Mouse (Mus musculus): Measurements from ENCODE around the gene N4bp1. TPM values are rescaled to one million over a fixed set of nuclear protein-coding genes. Genes with fewer than 3 reads are reported as not detected.

Gene N4bp1
- polyA plus RNA-seq, 1 experiment from 2014 or later = 9.3 TPM

DNA sequence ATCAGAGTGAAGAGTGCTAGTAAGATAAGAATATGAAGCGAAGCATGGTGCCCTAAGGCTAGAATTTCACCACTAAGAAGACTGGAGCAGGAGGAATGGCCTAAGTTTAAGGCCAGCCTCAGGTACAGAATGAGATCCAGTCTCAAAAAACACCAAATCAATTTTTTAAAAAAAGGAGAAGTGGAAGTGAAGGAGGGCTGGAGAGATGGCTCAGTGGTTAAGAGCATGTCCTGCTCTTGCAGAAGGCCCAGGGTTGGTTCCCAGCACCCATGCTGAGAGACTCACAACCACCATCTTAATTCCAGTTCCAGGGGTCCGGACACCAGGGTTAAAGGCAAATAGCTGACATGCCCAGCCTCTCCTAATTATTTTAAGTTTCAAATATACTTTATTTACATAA lies 13.6 kb downstream of the N4bp1 start:
- 94% methylated on average over 2 of the region's 2 CpGs for WGBS
- Histone ChIP-seq H3K27me3 (no peaks in the 10 kb centered on the region), H3K9me3 (no peaks in the 10 kb centered on the region), H3K4me2 (no peak overlapping the region), H3K9ac (no peak overlapping the region), H3K4me1 (replicated peaks) (peaks cover 37% of the 10 kb centered on the region), H3K4me3 (no peak overlapping the region), H3K27ac (replicated peaks) (no peak overlapping the region), H3K36me3 (no peaks in the 10 kb centered on the region)
- ATAC-seq (ENCODE audit: low read depth) = no peak

- no peak overlapping the region for H3K27ac ChIP-seq (replicated peaks)
- H3K4me2 ChIP-seq = no peak overlapping the region
- H3K36me3 ChIP-seq = no peaks in the 10 kb centered on the region
- H3K9ac ChIP-seq = no peak overlapping the region
- no peaks in the 10 kb centered on the region for H3K27me3 ChIP-seq
- 84% methylated on average over 2 of the region's 2 CpGs for WGBS
- no peak overlapping the region for H3K4me3 ChIP-seq
- peaks cover 37% of the 10 kb centered on the region for H3K4me1 ChIP-seq (replicated peaks)
- H3K9me3 ChIP-seq = no peaks in the 10 kb centered on the region
- ATAC-seq (ENCODE audit: low read depth) = no peak
These were observed 14.3 kb downstream of the N4bp1 start for GRCm38 (mm10) chr8:86870771-86871170.

GRCm38 (mm10) chr8:86868041-86868440 lies 17.0 kb downstream of the N4bp1 start:
- Histone ChIP-seq H3K27me3 (no peaks in the 10 kb centered on the region), H3K9me3 (no peaks in the 10 kb centered on the region), H3K4me1 (replicated peaks) (peaks cover 16% of the 10 kb centered on the region), H3K9ac (no peak overlapping the region), H3K27ac (replicated peaks) (no peak overlapping the region), H3K4me2 (no peak overlapping the region), H3K36me3 (no peaks in the 10 kb centered on the region), H3K4me3 (no peak overlapping the region)
- no peak for ATAC-seq (ENCODE audit: low read depth)
- WGBS = 86% methylated on average over 3 of the region's 3 CpGs

- Histone ChIP-seq H3K4me2 (no peak overlapping the region), H3K9me3 (no peaks in the 10 kb centered on the region), H3K27ac (replicated peaks) (no peak overlapping the region), H3K4me3 (no peak overlapping the region), H3K4me1 (replicated peaks) (peaks cover 4% of the 10 kb centered on the region), H3K36me3 (peaks cover 21% of the 10 kb centered on the region), H3K9ac (no peak overlapping the region), H3K27me3 (no peaks in the 10 kb centered on the region)
- 87% methylated on average over 4 of the region's 4 CpGs for WGBS
- no peak for ATAC-seq (ENCODE audit: low read depth)
These were observed 20.3 kb downstream of the N4bp1 start for GRCm38 (mm10) chr8:86864764-86865163.

DNA sequence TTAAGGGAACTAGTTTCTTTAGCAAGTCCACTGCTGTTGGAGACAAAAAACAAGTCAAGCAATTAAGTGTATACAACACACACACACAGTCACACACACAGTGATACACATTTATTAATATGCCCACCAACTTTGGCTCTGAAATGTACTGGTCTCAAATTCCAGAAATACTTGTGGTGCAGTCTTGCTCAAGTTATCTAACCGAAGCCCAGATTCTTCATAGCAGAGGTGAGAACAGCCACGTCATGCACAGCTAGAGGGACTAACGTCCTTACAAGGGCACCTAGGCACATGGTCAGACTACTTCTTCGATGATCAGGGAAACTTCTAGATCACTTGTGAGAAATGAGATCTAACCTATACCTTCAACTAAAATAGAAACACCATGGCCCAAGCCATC lies 22.2 kb downstream of the N4bp1 start:
- no peak overlapping the region for H3K4me3 ChIP-seq
- H3K4me1 ChIP-seq (replicated peaks) = peaks cover 13% of the 10 kb centered on the region
- no peak overlapping the region for H3K27ac ChIP-seq (replicated peaks)
- no peaks in the 10 kb centered on the region for H3K9me3 ChIP-seq
- H3K27me3 ChIP-seq = no peaks in the 10 kb centered on the region
- peaks cover 29% of the 10 kb centered on the region for H3K36me3 ChIP-seq
- no peak for ATAC-seq (ENCODE audit: low read depth)
- H3K9ac ChIP-seq = no peak overlapping the region
- H3K4me2 ChIP-seq = no peak overlapping the region
- 94% methylated on average over 4 of the region's 4 CpGs for WGBS

DNA sequence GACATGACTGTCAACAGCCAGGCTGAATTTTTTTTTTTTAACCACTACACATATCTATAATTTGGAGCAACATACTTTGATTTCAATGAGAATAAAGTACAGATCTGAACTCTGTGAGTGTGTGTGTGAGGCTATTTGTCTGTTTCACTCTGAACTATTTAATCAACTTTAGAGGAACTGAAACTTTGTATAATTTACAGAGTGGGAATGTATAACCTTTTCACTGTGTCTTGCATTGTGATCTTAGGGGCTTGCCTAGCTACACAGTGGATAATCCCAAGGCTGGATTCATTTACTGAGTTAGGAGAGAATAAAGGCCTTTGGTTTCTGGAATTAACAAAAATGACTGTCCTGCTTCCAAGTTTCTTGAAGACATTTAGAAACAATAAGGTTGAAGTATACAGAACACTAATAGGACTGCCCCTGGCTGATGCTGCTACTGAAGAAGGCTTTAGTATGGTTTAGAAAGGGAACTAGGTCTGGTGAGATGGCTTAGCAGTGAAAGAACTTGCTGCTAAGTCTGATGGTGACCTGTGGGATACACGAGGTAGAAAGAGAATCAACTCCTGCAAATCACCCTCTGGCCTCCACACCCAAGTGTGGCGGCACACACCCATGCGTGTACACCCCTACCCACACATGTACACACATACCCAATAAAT lies 22.8 kb downstream of the N4bp1 start:
- peaks cover 16% of the 10 kb centered on the region for H3K4me1 ChIP-seq (replicated peaks)
- no peaks in the 10 kb centered on the region for H3K9me3 ChIP-seq
- H3K36me3 ChIP-seq = peaks cover 31% of the 10 kb centered on the region
- H3K9ac ChIP-seq = no peak overlapping the region
- no peak overlapping the region for H3K4me2 ChIP-seq
- no peak for ATAC-seq (ENCODE audit: low read depth)
- H3K4me3 ChIP-seq = no peak overlapping the region
- WGBS = 88% methylated on average over 3 of the region's 3 CpGs
- H3K27ac ChIP-seq (replicated peaks) = no peak overlapping the region
- no peaks in the 10 kb centered on the region for H3K27me3 ChIP-seq

DNA sequence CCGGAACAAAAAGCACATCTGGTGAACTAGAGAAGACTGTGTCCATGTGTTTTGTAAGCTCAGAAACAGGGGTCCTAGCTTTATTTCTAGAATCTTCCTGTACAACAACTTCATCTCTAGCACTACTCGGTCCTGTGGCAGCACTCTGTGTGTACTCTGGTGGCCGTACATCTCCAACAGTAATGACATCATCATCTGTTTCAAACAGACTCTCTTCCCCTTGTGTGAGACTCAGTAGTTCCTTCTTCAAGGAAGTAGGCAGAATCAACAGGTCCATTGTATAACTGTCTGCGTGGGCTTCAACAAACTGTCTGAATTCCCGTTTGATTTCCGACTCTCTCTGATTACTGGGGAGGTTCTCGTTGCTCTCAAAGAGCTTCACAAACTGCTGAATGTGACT lies 23.5 kb downstream of the N4bp1 start:
- H3K9me3 ChIP-seq = no peaks in the 10 kb centered on the region
- no peaks in the 10 kb centered on the region for H3K27me3 ChIP-seq
- WGBS = 79% methylated on average over 7 of the region's 7 CpGs
- no peak overlapping the region for H3K9ac ChIP-seq
- H3K36me3 ChIP-seq = peaks cover 31% of the 10 kb centered on the region
- no peak overlapping the region for H3K4me3 ChIP-seq
- H3K4me1 ChIP-seq (replicated peaks) = peaks cover 16% of the 10 kb centered on the region
- no peak overlapping the region for H3K4me2 ChIP-seq
- ATAC-seq (ENCODE audit: low read depth) = no peak
- H3K27ac ChIP-seq (replicated peaks) = no peak overlapping the region

DNA sequence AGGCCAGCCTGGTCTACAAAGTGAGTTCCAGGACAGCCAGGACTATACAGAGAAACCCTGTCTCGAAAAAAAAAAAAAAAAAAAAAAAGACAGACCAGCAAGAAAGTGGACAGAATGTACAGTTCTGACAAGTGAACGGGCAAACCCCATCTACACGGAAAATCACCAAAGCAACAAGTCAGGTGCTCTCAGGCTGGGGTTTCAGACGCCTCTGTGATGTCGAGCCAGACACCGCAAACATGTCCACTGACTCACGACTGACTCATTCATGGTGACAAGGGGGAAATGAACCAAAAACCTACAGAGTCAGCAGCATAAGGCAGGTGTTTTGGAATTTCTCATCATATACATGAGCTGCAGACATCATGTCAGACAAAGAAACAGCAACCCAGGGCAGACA lies 28.8 kb downstream of the N4bp1 start:
- no peak for ATAC-seq (ENCODE audit: low read depth)
- WGBS = 84% methylated on average over 6 of the region's 7 CpGs
- no peak overlapping the region for H3K4me2 ChIP-seq

GRCm38 (mm10) chr8:86854686-86855085 lies 30.4 kb downstream of the N4bp1 start:
- no peak for ATAC-seq (ENCODE audit: low read depth)
- Histone ChIP-seq H3K9ac (no peak overlapping the region), H3K4me2 (no peak overlapping the region), H3K36me3 (peaks cover 20% of the 10 kb centered on the region), H3K4me3 (no peak overlapping the region), H3K27me3 (no peaks in the 10 kb centered on the region), H3K4me1 (replicated peaks) (peaks cover 36% of the 10 kb centered on the region), H3K27ac (replicated peaks) (no peak overlapping the region), H3K9me3 (no peaks in the 10 kb centered on the region)
- WGBS = 54% methylated on average over 11 of the region's 11 CpGs

More for the DNA sequence above, 28.8 kb downstream of the N4bp1 start:
- H3K36me3 ChIP-seq = peaks cover 28% of the 10 kb centered on the region
- no peaks in the 10 kb centered on the region for H3K27me3 ChIP-seq
- no peak overlapping the region for H3K27ac ChIP-seq (replicated peaks)
- no peak overlapping the region for H3K4me3 ChIP-seq
- no peak overlapping the region for H3K9ac ChIP-seq
- H3K4me1 ChIP-seq (replicated peaks) = peaks cover 41% of the 10 kb centered on the region
- no peaks in the 10 kb centered on the region for H3K9me3 ChIP-seq

- Histone ChIP-seq H3K4me2 (no peak overlapping the region), H3K36me3 (peaks cover 16% of the 10 kb centered on the region; the same call in 1 of the 2 replicates), H3K9ac (no peak overlapping the region), H3K27ac (replicated peaks) (no peak overlapping the region), H3K4me3 (no peak overlapping the region), H3K4me1 (replicated peaks) (peaks cover 30% of the 10 kb centered on the region), H3K9me3 (no peaks in the 10 kb centered on the region), H3K27me3 (no peaks in the 10 kb centered on the region)
- no peak for ATAC-seq (ENCODE audit: low read depth)
- 75% methylated on average over 2 of the region's 2 CpGs for WGBS
These were observed 31.1 kb downstream of the N4bp1 start for GRCm38 (mm10) chr8:86853989-86854373.

DNA sequence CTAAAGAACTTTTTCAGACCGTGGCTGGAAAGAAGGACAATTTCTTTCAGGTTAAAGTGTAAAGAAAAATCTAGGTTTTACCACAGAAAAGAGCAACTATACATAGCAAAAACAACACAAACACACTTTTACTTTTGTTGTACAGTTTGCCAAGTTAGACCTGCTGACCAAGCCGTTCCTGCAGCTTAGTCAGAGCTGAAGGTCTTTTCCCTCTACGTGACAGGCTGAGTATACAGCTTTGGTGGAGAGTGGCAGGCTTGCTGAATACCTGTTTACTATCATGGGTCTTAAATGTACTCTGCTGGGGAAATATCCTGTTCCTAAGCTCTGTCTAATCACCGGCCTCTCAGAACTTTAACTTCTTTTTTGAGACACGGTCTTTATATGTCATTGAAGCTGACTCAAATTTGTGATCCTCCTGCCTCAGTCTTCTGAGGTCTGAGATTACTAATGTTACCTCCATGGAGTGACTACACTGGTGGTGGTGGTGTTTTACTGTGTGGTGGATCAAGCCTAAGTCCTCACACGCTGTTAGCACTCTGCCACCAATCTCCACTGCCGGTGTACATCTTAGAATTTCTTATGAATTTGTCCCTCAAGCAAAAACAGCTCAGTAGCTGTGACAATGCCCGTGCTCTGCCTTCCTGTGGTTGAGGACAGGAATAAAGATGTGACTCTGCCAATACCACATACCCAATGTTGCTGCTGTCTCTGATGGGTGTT lies 31.6 kb downstream of the N4bp1 start:
- no peak for ATAC-seq (ENCODE audit: low read depth)

GRCm38 (mm10) chr8:86852491-86852890 lies 32.6 kb downstream of the N4bp1 start:
- WGBS = 95% methylated on average over 3 of the region's 3 CpGs

More for the DNA sequence above, 31.6 kb downstream of the N4bp1 start:
- Histone ChIP-seq H3K4me1 (replicated peaks) (peaks cover 30% of the 10 kb centered on the region), H3K9ac (no peak overlapping the region), H3K27ac (replicated peaks) (no peak overlapping the region), H3K4me2 (no peak overlapping the region), H3K4me3 (no peak overlapping the region), H3K27me3 (no peaks in the 10 kb centered on the region), H3K9me3 (no peaks in the 10 kb centered on the region), H3K36me3 (peaks cover 16% of the 10 kb centered on the region; the same call in 1 of the 2 replicates)
- 93% methylated on average over 8 of the region's 8 CpGs for WGBS

More at GRCm38 (mm10) chr8:86852491-86852890, 32.6 kb downstream of the N4bp1 start:
- no peak for ATAC-seq (ENCODE audit: low read depth)
- H3K9me3 ChIP-seq = no peaks in the 10 kb centered on the region
- H3K4me2 ChIP-seq = no peak overlapping the region
- H3K27me3 ChIP-seq = no peaks in the 10 kb centered on the region
- no peak overlapping the region for H3K27ac ChIP-seq (replicated peaks)
- H3K9ac ChIP-seq = no peak overlapping the region; the same call in 1 of the 2 replicates
- no peak overlapping the region for H3K4me3 ChIP-seq
- peaks cover 24% of the 10 kb centered on the region for H3K4me1 ChIP-seq (replicated peaks)
- peaks cover 18% of the 10 kb centered on the region for H3K36me3 ChIP-seq
